Mouse (Mus musculus): ENCODE results near the gene Rnf169. TPM values are rescaled to one million over a fixed set of nuclear protein-coding genes. Genes with fewer than 3 reads are reported as not detected.
A peak's percentile ranks its signal among the peaks of the same experiment; 100 is the strongest.

The Rnf169 gene
- polyA plus RNA-seq, 1 experiment from 2014 or later: 5.5 TPM

GRCm38 (mm10) chr7:100008765-100009164 is 28.5 kb upstream of the Rnf169 start:
- Histone ChIP-seq H3K27me3 (replicated peaks; ENCODE audit: control insufficient read depth, insufficient read depth, low read length) (peaks cover 44% of the 10 kb centered on the region), H3K36me3 (ENCODE audit: control insufficient read depth, insufficient read depth) (no peaks in the 10 kb centered on the region), H3K9ac (replicated peaks; ENCODE audit: low read depth, low read length) (no peak overlapping the region), H3K4me1 (replicated peaks; ENCODE audit: control insufficient read depth, insufficient read depth, low read length) (peaks cover 6% of the 10 kb centered on the region; the same call in 1 of the 2 replicates), H3K27ac (ENCODE audit: low read length) (no peak overlapping the region), H3K4me2 (ENCODE audit: low read length) (no peak overlapping the region), H3K4me3 (replicated peaks; ENCODE audit: low read length) (no peak overlapping the region), H3K9me3 (ENCODE audit: control insufficient read depth, low read length) (no peaks in the 10 kb centered on the region)
- WGBS: 90% methylated on average over 4 of the region's 4 CpGs
- ATAC-seq: no peak

- H3K4me1 ChIP-seq (replicated peaks; ENCODE audit: control insufficient read depth, insufficient read depth, low read length): peaks cover 6% of the 10 kb centered on the region; the same call in 1 of the 2 replicates
- H3K9ac ChIP-seq (replicated peaks; ENCODE audit: low read depth, low read length): no peak overlapping the region
- WGBS: 2% methylated on average over 11 of the region's 11 CpGs
- ATAC-seq: no peak
- H3K27ac ChIP-seq (ENCODE audit: low read length): no peak overlapping the region
- peak overlapping the region; percentile 77 for H3K4me2 ChIP-seq (ENCODE audit: low read length)
- peaks cover 44% of the 10 kb centered on the region for H3K27me3 ChIP-seq (replicated peaks; ENCODE audit: control insufficient read depth, insufficient read depth, low read length)
- H3K36me3 ChIP-seq (ENCODE audit: control insufficient read depth, insufficient read depth): no peaks in the 10 kb centered on the region
- H3K9me3 ChIP-seq (ENCODE audit: control insufficient read depth, low read length): no peaks in the 10 kb centered on the region
- peak overlapping the region; percentile 51 for H3K4me3 ChIP-seq (replicated peaks; ENCODE audit: low read length)
Observed at GRCm38 (mm10) chr7:100006411-100006810, 26.2 kb upstream of the Rnf169 start.

GRCm38 (mm10) chr7:100005790-100006189 is 25.5 kb upstream of the Rnf169 start, which contains the start of gene Chrdl2:
TSS of gene Chrdl2 (plus strand) at chr7:100006172.
- Histone ChIP-seq H3K9ac (replicated peaks; ENCODE audit: low read depth, low read length) (peak within 1 kb of the TSS; percentile 52), H3K9me3 (ENCODE audit: control insufficient read depth, low read length) (no peaks in the 10 kb centered on the region), H3K4me3 (replicated peaks; ENCODE audit: low read length) (peak within 1 kb of the TSS; percentile 51), H3K36me3 (ENCODE audit: control insufficient read depth, insufficient read depth) (no peaks in the 10 kb centered on the region), H3K27ac (ENCODE audit: low read length) (no peak within 1 kb of the TSS), H3K4me2 (ENCODE audit: low read length) (peak within 1 kb of the TSS; percentile 77), H3K27me3 (replicated peaks; ENCODE audit: control insufficient read depth, insufficient read depth, low read length) (peaks cover 44% of the 10 kb centered on the region), H3K4me1 (replicated peaks; ENCODE audit: control insufficient read depth, insufficient read depth, low read length) (peaks cover 6% of the 10 kb centered on the region; the same call in 1 of the 2 replicates)
- peak; percentile 94 for ATAC-seq
- under 1% methylated on average over 44 of the region's 44 CpGs for WGBS

- no peak overlapping the region for H3K4me2 ChIP-seq (ENCODE audit: low read length)
- 57% methylated on average over 9 of the region's 9 CpGs for WGBS
- peaks cover 32% of the 10 kb centered on the region for H3K27me3 ChIP-seq (replicated peaks; ENCODE audit: control insufficient read depth, insufficient read depth, low read length)
- no peak overlapping the region for H3K27ac ChIP-seq (ENCODE audit: low read length)
- peaks cover 6% of the 10 kb centered on the region; the same call in 1 of the 2 replicates for H3K4me1 ChIP-seq (replicated peaks; ENCODE audit: control insufficient read depth, insufficient read depth, low read length)
- H3K36me3 ChIP-seq (ENCODE audit: control insufficient read depth, insufficient read depth): no peaks in the 10 kb centered on the region
- no peak overlapping the region for H3K9ac ChIP-seq (replicated peaks; ENCODE audit: low read depth, low read length)
- H3K4me3 ChIP-seq (replicated peaks; ENCODE audit: low read length): no peak overlapping the region
- no peak for ATAC-seq
- no peaks in the 10 kb centered on the region for H3K9me3 ChIP-seq (ENCODE audit: control insufficient read depth, low read length)
Observed at GRCm38 (mm10) chr7:100003781-100004180, 23.5 kb upstream of the Rnf169 start.

GRCm38 (mm10) chr7:99998668-99999067 is 18.4 kb upstream of the Rnf169 start:
- 80% methylated on average over 3 of the region's 3 CpGs for WGBS
- no peak for ATAC-seq

GRCm38 (mm10) chr7:99995186-99995585 is 14.9 kb upstream of the Rnf169 start:
- Histone ChIP-seq H3K27ac (ENCODE audit: low read length) (no peak overlapping the region), H3K9me3 (ENCODE audit: control insufficient read depth, low read length) (no peaks in the 10 kb centered on the region), H3K4me2 (ENCODE audit: low read length) (no peak overlapping the region), H3K9ac (replicated peaks; ENCODE audit: low read depth, low read length) (no peak overlapping the region), H3K4me3 (replicated peaks; ENCODE audit: low read length) (no peak overlapping the region), H3K4me1 (replicated peaks; ENCODE audit: control insufficient read depth, insufficient read depth, low read length) (no peaks in the 10 kb centered on the region), H3K27me3 (replicated peaks; ENCODE audit: control insufficient read depth, insufficient read depth, low read length) (no peaks in the 10 kb centered on the region), H3K36me3 (ENCODE audit: control insufficient read depth, insufficient read depth) (no peaks in the 10 kb centered on the region)
- WGBS: 74% methylated on average over 7 of the region's 7 CpGs
- ATAC-seq: no peak

More at GRCm38 (mm10) chr7:99998668-99999067, 18.4 kb upstream of the Rnf169 start:
- H3K4me1 ChIP-seq (replicated peaks; ENCODE audit: control insufficient read depth, insufficient read depth, low read length): no peaks in the 10 kb centered on the region
- no peak overlapping the region for H3K4me2 ChIP-seq (ENCODE audit: low read length)
- H3K27me3 ChIP-seq (replicated peaks; ENCODE audit: control insufficient read depth, insufficient read depth, low read length): no peaks in the 10 kb centered on the region
- H3K4me3 ChIP-seq (replicated peaks; ENCODE audit: low read length): no peak overlapping the region
- H3K36me3 ChIP-seq (ENCODE audit: control insufficient read depth, insufficient read depth): no peaks in the 10 kb centered on the region
- no peaks in the 10 kb centered on the region for H3K9me3 ChIP-seq (ENCODE audit: control insufficient read depth, low read length)
- H3K9ac ChIP-seq (replicated peaks; ENCODE audit: low read depth, low read length): no peak overlapping the region
- no peak overlapping the region for H3K27ac ChIP-seq (ENCODE audit: low read length)

- Histone ChIP-seq H3K36me3 (ENCODE audit: control insufficient read depth, insufficient read depth) (no peaks in the 10 kb centered on the region), H3K4me3 (replicated peaks; ENCODE audit: low read length) (no peak overlapping the region), H3K9me3 (ENCODE audit: control insufficient read depth, low read length) (no peaks in the 10 kb centered on the region), H3K4me2 (ENCODE audit: low read length) (no peak overlapping the region), H3K27ac (ENCODE audit: low read length) (no peak overlapping the region), H3K27me3 (replicated peaks; ENCODE audit: control insufficient read depth, insufficient read depth, low read length) (no peaks in the 10 kb centered on the region), H3K4me1 (replicated peaks; ENCODE audit: control insufficient read depth, insufficient read depth, low read length) (no peaks in the 10 kb centered on the region), H3K9ac (replicated peaks; ENCODE audit: low read depth, low read length) (no peak overlapping the region)
- 85% methylated on average over 7 of the region's 7 CpGs for WGBS
- ATAC-seq: no peak
Observed at GRCm38 (mm10) chr7:99993159-99993558, 12.9 kb upstream of the Rnf169 start.

- 80% methylated on average over 8 of the region's 8 CpGs for WGBS
- H3K27ac ChIP-seq (ENCODE audit: low read length): no peak overlapping the region
Observed at GRCm38 (mm10) chr7:99990990-99991707, 10.9 kb upstream of the Rnf169 start.

GRCm38 (mm10) chr7:99989844-99990760 is 9.9 kb upstream of the Rnf169 start:
- 56% methylated on average over 15 of the region's 15 CpGs for WGBS
- Histone ChIP-seq H3K4me1 (replicated peaks; ENCODE audit: control insufficient read depth, insufficient read depth, low read length) (no peaks in the 10 kb centered on the region), H3K4me3 (replicated peaks; ENCODE audit: low read length) (no peak overlapping the region), H3K27me3 (replicated peaks; ENCODE audit: control insufficient read depth, insufficient read depth, low read length) (no peaks in the 10 kb centered on the region), H3K4me2 (ENCODE audit: low read length) (no peak overlapping the region), H3K9ac (replicated peaks; ENCODE audit: low read depth, low read length) (no peak overlapping the region), H3K9me3 (ENCODE audit: control insufficient read depth, low read length) (no peaks in the 10 kb centered on the region), H3K27ac (ENCODE audit: low read length) (no peak overlapping the region), H3K36me3 (ENCODE audit: control insufficient read depth, insufficient read depth) (no peaks in the 10 kb centered on the region)
- no peak for ATAC-seq

More at GRCm38 (mm10) chr7:99990990-99991707, 10.9 kb upstream of the Rnf169 start:
- H3K4me3 ChIP-seq (replicated peaks; ENCODE audit: low read length): no peak overlapping the region
- no peaks in the 10 kb centered on the region for H3K36me3 ChIP-seq (ENCODE audit: control insufficient read depth, insufficient read depth)
- H3K4me1 ChIP-seq (replicated peaks; ENCODE audit: control insufficient read depth, insufficient read depth, low read length): no peaks in the 10 kb centered on the region
- no peak overlapping the region for H3K9ac ChIP-seq (replicated peaks; ENCODE audit: low read depth, low read length)
- ATAC-seq: no peak
- no peaks in the 10 kb centered on the region for H3K9me3 ChIP-seq (ENCODE audit: control insufficient read depth, low read length)
- H3K4me2 ChIP-seq (ENCODE audit: low read length): no peak overlapping the region
- no peaks in the 10 kb centered on the region for H3K27me3 ChIP-seq (replicated peaks; ENCODE audit: control insufficient read depth, insufficient read depth, low read length)
